Mouse (Mus musculus): Measurements from ENCODE around the gene Gm16181. TPM values are rescaled to one million over a fixed set of nuclear protein-coding genes. Genes with fewer than 3 reads are reported as not detected.

Gm16181 gene
- total RNA-seq, 2 experiments from 2014 or later, result not detected

GRCm38 (mm10) chr17:35245731-35246623 is 25.3 kb downstream of the Gm16181 start:
- peak; percentile 25; the same call in 1 of the 2 replicates for ATAC-seq (replicated peaks; ENCODE audit: low FRiP score, low TSS enrichment, poor library complexity, severe bottlenecking)

GRCm38 (mm10) chr17:35247144-35247543 is 26.5 kb downstream of the Gm16181 start:
- no peak for ATAC-seq (replicated peaks; ENCODE audit: low FRiP score, low TSS enrichment, poor library complexity, severe bottlenecking)

- ATAC-seq (replicated peaks; ENCODE audit: low FRiP score, low TSS enrichment, poor library complexity, severe bottlenecking), result no peak
Observed at GRCm38 (mm10) chr17:35248986-35249385, 28.4 kb downstream of the Gm16181 start.

DNA sequence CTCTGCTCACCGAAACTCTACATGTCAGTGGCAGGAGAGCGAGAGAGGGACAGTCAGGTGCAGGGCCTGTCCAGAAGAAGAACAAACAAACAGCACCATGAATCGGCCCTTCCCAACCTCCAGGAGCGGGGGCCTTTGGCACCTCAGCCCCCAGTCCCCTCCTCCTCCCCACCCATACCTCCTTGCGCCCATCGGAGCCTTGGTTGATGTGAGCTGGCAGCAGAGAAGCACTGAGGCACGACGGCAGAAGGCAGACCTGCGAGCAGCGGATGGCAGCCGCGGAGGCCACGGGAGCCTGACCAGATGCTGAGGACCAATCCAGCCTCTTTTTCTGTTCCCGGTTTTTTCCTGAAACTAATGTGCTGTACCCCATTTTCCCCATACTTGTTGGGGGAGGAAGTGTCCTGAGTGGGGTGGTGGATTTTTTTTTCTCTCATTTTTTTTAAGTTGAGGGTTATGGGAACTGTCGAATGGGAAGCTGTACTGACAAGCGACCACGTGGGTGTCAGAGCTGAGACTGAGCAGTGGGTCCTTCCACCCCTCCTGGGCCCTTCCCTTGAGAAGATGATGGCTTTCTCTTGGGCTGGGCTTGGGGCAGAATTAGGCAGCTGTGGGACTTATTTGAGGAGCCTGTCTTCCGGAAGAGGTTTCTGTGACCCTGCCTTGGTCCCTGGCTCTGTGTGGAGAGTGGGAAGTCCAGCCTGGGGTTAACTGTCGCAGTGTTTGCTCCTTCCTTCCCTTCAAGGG is 29.0 kb downstream of the Gm16181 start:
- no peak for ATAC-seq (replicated peaks; ENCODE audit: low FRiP score, low TSS enrichment, poor library complexity, severe bottlenecking)

GRCm38 (mm10) chr17:35250348-35251120 is 29.9 kb downstream of the Gm16181 start:
- no peak for ATAC-seq (replicated peaks; ENCODE audit: low FRiP score, low TSS enrichment, poor library complexity, severe bottlenecking)

- no peak for ATAC-seq (replicated peaks; ENCODE audit: low FRiP score, low TSS enrichment, poor library complexity, severe bottlenecking)
Observed at GRCm38 (mm10) chr17:35251162-35251719, 30.6 kb downstream of the Gm16181 start.

DNA sequence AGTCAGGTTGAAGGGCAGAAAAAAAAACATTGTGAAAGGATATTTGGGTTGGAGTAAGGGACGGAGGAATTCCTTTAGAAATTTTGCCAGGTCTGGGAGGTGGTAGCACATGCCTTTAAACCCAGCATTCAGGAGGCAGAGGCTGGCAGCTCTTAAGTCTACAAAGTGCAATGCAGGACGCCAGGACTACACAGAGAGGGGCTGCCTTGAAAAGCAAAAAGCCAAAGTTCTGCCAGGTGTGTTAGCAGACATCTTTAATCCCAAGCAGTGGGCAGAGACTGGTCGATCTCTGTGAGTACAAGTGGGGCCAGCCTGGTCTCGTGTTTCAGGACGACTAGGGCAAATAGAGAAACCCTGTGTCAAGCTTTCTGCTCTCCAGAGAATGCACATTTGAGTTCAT is 31.3 kb downstream of the Gm16181 start:
- no peak for ATAC-seq (replicated peaks; ENCODE audit: low FRiP score, low TSS enrichment, poor library complexity, severe bottlenecking)

- ATAC-seq (replicated peaks; ENCODE audit: low FRiP score, low TSS enrichment, poor library complexity, severe bottlenecking), result no peak
Observed at GRCm38 (mm10) chr17:35252619-35253292, 32.1 kb downstream of the Gm16181 start.

DNA sequence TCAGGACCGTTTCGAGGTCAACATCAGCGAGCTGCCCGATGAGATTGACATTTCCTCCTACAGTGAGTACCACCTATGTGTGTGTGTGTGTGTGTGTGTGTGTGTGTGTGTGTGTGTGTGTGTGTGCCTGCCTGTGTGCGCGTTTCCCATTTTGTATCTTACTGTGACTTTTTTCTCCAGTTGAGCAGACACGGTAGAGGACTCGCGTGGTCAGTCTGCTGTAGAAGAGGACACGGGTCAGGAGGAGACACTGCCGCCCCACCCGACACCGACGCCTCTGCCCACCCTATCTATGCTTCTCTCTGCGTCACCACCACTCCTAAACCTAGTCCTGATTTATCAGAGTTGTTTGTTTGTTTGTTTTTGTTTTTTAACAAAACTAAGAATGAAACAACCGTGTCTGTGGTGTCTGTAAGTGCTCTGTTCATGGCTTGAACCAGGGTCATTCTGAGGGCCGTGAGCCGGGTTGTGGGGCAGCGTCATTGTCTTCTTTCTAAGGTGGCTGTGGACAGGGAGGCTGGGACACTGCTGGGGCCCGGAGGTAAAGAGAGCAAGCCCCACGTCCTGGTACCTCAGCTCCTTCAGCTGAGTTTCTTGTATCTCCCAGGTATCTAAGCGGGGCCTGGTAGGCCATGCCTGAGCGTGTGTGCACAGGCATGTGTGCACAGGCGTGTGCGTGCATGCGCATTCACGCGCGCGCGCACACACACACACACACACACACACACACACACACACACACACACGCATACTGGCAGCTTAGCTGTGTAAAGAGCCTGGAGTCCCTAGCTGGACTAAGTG is 32.9 kb downstream of the Gm16181 start:
- no peak for ATAC-seq (replicated peaks; ENCODE audit: low FRiP score, low TSS enrichment, poor library complexity, severe bottlenecking)

DNA sequence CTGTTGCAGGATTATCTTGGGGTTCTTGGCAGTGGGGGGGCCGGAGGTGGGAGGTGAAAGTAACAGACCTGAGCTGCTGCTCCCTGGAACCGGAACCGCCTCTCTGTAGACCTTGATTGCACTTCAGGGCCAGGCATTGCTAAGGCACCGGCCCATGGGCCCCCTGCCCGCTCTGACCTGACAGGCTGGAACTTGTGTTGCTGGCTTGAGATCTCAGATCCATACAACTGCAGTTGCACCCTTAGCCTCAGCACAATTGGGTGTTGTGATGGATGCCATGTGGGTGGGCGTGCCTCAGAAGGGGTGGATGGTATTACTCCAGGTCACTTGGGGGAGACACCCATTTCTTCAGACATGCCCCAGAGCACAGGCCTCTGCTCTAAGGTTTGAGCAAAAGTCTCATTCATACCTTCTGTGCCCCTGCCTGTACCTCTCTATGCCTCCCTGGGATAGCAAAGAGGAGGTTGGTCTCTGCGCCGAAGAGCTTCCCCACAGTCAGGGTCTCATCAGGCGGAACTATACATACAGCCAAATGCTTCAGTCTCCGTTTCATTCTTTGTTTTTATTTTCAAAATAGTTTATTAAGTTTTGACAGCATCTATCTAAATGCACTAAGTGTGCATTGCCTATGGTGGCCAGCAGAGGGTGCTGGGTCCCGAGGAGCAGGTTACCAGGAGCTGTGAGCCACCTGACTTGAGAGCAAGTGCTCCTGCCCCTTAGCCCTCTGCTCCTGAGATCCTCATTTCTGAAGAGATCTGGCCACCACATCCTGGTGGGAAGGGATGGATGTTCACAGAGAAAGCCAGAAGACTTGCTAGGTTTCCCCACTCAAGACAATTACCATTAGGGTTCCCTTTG is 33.8 kb downstream of the Gm16181 start:
- ATAC-seq (replicated peaks; ENCODE audit: low FRiP score, low TSS enrichment, poor library complexity, severe bottlenecking), result peak; percentile 41; the same call in 1 of the 2 replicates

- no peak for ATAC-seq (replicated peaks; ENCODE audit: low FRiP score, low TSS enrichment, poor library complexity, severe bottlenecking)
Observed at GRCm38 (mm10) chr17:35255301-35255700, 34.7 kb downstream of the Gm16181 start.

- no peak for ATAC-seq (replicated peaks; ENCODE audit: low FRiP score, low TSS enrichment, poor library complexity, severe bottlenecking)
Observed at GRCm38 (mm10) chr17:35255704-35256103, 35.1 kb downstream of the Gm16181 start.

GRCm38 (mm10) chr17:35257378-35257777 is 36.7 kb downstream of the Gm16181 start:
- ATAC-seq (replicated peaks; ENCODE audit: low FRiP score, low TSS enrichment, poor library complexity, severe bottlenecking), result no peak

- peak; percentile 59 for ATAC-seq (replicated peaks; ENCODE audit: low FRiP score, low TSS enrichment, poor library complexity, severe bottlenecking)
Observed at GRCm38 (mm10) chr17:35257824-35258491, 37.3 kb downstream of the Gm16181 start.

DNA sequence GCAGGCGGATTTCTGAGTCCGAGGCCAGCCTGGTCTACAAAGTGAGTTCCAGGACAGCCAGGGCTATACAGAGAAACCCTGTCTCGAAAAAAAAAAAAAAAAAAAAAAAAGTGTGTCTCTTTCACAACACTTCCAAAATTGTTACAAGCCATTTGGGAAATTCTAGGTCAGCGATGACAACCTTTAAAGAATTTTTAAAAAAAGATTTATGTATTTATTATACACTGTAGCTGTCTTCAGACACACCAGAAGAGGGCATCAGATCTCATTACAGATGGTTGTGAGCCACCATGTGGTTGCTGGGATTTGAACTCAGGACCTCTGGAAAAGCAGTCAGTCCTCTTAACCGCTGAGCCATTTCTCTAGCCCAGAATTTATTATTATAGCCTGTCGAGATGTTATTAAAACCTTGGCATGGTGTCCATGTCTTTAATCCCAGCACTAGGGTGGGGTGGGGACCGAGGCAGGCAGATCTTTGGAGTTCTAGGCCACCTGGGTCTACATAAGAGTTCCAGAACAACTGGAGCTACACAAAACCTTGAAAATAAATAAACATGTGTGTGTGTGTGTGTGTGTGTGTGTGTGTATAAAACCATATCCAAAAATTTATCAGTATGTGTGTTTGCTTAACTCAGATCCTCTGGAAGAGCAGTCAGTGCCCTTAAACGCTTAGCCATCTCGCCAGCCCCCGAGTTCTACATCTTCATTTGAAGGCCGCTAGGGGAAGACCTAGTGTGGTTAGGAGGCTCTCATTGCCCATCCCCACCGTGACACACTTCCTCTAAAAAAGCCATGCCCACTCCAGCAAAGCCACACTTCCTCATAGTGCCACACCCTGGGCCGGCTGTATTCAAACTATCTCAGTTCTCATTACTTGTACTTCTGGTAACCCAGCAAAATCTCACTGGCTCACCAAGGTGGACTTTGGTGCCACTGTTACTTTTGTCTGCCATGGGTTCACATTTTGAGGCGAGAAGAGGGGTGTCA is 38.2 kb downstream of the Gm16181 start:
- peak; percentile 59 for ATAC-seq (replicated peaks; ENCODE audit: low FRiP score, low TSS enrichment, poor library complexity, severe bottlenecking)

GRCm38 (mm10) chr17:35259621-35260020 is 39.0 kb downstream of the Gm16181 start:
- no peak for ATAC-seq (replicated peaks; ENCODE audit: low FRiP score, low TSS enrichment, poor library complexity, severe bottlenecking)
